Mouse (Mus musculus): ENCODE results near the gene Tubb1.

The Tubb1 gene

DNA sequence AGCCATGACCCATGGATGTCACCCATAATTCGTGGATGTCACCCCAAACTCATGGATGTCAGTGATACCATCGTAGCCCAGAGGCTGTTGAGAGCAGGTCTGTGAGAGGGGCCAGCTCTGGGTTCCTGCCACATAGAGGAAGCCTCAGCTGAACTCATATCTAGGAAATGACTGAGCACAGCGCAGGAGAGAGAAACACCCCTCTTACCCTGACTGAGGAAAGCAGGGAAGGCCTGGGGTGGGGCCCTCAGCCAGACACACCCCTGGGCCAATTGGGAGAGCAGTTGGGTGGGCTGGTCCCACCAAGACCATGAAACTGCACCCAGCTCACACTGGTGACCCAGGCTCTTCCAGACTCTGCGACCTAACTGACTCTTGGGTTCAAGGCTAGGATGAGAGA, at the start of gene Tubb1:
Gene Tubb1 (plus strand): TSS at position 343 of the 400 bp plus-strand sequence.
- DNase-seq (ENCODE audit: low read depth) = no peak

DNA sequence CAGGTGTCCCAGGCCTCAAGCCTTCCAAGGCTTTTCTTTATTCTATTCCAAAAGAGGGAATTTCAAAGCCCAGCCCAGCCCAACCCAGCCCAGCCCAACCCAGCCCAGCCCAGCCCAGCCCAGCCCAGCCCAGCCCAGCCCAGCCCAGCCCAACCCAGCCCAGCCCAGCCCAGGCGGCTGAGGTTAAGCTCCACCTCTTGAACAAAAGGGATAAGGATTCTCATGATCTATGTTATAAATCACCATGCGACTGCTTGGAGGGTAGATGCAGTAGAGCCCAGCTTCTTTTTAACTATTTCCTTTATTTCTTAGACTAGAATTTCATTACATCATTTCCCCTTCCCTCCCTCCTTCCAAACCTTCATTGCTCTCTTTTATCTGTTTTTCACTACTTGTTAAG, 40.3 kb upstream of the Tubb1 start:
- no peak for DNase-seq (ENCODE audit: low read depth)

- no peak for DNase-seq (ENCODE audit: low read depth)
Observed at GRCm38 (mm10) chr2:174413127-174413526, 37.4 kb upstream of the Tubb1 start.

- DNase-seq (ENCODE audit: low read depth) = no peak
Observed at GRCm38 (mm10) chr2:174415001-174415730, 35.3 kb upstream of the Tubb1 start.

DNA sequence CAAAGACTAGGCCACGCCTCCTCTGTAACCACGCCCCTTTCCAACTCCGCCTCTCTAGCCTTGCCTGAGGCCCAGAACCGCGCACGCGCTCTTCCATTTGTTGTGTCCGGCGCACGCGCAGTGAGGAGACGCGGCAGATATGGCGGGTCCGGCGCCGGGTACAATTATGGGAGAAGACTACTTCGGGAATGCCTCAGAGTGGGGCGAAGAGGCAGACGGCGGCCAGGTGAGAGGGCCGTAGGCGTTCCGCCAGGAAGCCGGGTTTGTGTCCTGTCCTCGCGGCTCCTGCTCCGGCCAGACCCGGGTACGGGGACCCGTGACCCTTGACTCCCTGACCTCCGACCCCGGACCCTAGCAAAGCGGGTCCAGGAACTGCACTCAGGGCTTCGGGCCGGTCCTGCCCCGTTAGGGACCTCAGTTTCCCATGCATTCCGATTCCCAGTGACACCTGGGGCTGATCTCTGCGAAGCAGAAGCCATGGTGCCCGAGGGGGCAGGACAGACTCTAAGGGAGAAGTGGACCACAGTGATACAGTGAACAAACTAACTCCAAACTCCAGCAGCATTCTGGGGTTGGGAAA, 34.7 kb upstream of the Tubb1 start, which contains the start of gene Nelfcd:
Gene Nelfcd (plus strand): TSS at position 74 of the 580 bp plus-strand sequence.
- DNase-seq (ENCODE audit: low read depth) = peak; percentile 88

- no peak for DNase-seq (ENCODE audit: low read depth)
Observed at GRCm38 (mm10) chr2:174421107-174421506, 29.4 kb upstream of the Tubb1 start.

DNA sequence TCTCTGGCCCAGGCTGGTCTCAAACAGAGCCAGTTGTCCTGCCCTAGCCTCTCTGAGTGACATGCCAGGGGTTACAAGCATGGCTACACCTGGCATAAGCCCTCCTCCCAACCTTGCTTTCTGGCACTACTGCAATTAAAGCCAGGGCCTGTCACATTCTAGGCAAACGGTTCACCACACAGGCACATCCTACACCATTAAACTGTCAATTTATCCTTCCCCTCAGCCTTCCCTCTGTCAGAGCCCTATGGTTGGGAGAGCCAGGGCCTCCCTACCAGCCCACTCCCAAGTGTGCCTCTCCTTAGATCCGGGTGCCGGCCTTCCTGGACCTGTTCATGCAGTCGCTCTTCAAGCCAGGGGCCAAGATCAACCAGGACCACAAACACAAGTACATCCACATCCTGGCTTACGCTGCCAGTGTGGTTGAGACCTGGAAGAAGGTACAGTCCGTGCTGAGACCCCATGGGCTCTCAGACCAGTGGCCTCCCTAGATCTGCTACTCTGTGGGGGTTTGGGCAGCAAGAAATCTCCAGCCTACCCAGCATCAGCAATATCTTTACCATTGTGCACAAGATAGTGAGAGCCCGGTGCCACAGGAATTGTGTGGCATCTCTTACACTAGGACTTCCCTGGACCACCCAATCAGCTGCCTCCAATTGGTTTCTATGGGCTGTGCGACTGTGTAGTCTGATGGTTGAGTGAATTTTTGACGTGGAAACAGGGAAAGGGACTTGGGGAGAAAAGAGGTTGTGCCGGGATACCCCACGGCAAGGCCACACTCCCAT, 26.0 kb upstream of the Tubb1 start:
- no peak for DNase-seq (ENCODE audit: low read depth)

DNA sequence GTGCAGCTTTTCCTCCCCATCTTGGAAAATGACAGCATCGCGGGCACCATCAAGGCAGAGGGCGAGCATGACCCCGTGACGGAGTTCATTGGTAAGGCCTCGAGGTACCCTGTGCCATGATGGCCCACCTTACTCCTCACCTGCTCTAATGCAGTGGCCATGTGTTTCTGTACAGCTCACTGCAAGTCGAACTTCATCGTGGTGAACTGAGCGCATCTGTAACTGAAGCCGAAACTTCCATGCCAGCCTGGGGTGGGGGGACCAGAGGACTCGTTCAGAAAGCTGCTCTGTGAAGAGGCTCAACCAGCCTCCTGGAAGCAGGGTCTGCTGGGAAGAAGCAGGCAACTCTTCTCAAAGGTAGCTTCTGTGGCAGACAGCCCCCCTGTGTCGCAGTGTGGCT, 23.6 kb upstream of the Tubb1 start:
- DNase-seq (ENCODE audit: low read depth) = no peak

DNA sequence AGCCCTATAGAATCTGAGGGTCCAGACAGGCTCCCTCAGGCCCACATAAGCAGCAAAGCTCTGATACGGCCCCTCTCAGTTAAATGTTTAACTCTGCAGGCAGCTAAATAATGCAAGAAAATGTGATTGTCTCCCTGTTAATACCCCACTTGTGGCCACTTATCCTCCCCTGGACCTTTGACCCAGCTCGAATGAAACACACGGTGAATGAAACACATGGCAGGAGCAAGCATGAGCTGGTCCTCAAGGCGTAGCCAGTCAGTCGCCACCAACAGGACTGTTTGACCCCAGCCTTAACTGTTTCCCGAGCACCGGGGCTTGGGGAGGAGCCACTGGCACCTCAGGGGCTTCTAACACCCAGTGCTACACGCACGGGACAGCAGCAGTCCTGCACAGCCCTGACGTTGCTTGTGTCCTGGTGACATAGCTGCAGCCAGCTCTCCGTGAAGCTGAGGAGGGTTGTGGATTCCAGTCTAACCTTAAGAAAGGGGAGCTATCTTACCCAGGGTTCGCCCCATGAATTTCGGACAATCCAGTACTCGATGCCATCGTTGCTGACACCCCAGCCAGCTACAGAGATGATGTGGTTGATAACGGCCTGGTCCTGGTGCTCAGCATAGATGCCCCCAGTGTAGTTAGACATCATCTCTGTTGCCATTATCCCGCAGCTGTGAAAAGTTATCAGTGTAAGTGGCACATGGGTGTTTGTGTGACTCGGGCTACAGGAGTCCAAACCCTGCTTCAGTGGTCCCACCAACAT, 22.2 kb upstream of the Tubb1 start:
- no peak for DNase-seq (ENCODE audit: low read depth)

- DNase-seq (ENCODE audit: low read depth) = no peak
Observed at GRCm38 (mm10) chr2:174428996-174429591, 21.4 kb upstream of the Tubb1 start.

GRCm38 (mm10) chr2:174434943-174435342, 15.6 kb upstream of the Tubb1 start:
- DNase-seq (ENCODE audit: low read depth) = no peak

DNA sequence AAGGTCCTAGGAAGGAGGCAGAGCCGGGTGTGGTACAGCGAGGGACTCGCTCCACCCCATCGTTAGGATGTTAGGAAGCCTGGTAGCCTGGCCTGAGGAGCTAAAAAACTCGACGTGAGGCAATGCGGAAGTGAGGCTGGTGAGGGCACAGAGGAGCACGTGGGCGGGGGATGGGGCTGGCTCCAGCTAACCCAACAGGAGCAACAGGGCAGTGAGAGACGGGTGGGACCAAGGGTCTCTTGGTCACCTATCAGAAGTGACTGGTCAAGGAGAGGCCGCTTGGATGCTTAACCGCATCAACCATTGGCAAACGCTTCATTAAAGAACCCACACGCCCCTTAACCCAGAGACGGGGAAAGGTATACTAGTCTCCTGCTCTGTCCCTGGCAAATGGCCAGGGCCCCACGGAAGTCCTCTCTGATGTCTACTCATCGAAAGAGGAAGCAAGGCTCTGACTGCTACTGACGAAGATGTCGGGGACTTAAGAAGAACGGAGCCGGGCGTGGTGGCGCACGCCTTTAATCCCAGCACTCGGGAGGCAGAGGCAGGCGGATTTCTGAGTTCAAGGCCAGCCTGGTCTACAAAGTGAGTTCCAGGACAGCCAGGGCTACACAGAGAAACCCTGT, 14.3 kb upstream of the Tubb1 start:
- no peak for DNase-seq (ENCODE audit: low read depth)

DNA sequence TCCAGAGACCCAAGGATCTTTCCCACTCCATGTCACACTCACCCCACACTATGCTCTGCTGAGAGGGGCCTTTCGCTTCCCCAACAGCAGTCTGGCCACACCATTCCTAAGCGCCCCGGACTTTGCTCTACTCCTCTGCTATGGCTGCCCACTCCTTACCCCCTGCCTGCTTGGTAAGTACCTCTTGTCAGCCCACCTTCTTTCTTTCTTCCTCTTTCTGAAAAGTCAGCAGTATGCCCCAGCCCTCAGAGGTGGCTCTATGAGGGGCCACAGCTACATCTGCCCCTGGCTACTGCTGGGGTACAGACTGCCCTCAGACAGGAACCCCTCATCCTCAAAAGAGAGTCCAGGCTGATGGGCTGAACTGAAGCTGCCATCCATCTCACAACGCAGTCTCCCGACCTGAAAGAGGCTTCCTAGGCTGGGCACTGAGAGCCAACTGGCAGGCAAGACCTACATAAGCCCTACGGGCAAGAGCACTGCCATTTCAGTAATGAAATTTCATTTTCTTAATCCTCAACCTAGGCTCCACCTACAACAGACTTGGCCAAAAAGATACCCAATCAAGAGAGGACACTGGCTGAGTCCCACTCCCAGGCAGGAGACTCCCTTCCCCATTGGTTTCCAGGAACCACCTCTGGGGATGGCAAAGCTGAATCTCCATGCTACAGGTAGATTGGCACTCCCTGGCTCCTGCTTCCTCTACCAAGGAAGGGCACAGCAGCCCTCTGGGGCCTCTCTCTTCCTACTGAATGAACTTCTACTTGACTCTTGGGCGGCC, 13.4 kb upstream of the Tubb1 start:
- DNase-seq (ENCODE audit: low read depth) = no peak

- DNase-seq (ENCODE audit: low read depth) = no peak
Observed at GRCm38 (mm10) chr2:174437697-174437982, 12.9 kb upstream of the Tubb1 start.

- no peak for DNase-seq (ENCODE audit: low read depth)
Observed at GRCm38 (mm10) chr2:174438181-174438580, 12.3 kb upstream of the Tubb1 start.

DNA sequence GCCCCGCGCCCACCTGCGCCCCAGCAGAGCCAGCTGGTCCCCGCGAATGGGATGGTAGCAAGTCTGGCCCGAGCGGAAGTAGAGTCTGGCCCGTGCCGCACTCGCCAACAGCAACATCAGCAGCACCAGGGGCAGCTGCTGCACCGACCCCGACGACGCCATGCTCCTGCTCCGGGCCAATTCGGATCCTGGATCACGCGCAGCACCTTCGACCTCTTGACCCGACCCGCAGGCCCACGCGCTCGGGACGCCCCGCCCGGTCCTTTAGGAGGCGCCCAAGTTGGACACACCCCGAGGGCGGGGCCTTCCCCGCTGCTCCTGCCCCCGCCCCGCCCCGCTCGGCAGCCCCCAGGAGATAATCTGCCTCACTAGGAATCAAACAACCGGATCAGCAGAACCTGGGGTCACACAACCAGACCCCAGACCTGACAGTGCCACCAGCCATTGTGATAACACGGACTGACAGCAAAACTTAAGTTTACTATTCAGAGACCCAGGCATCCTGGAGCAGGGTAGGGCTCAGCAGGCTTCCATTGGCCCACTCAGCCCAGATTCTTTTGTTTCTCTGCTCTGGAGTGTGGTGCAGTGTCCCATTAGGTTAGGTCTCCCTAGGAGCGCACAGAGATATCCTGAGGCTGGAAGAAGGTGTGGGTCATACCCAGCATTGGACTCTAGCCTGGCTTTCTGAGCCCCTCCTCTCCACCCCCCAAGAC, 11.6 kb upstream of the Tubb1 start, which contains the start of gene Ctsz:
Gene Ctsz (minus strand): TSS at position 303 of the 713 bp plus-strand sequence.
- no peak for DNase-seq (ENCODE audit: low read depth)

DNA sequence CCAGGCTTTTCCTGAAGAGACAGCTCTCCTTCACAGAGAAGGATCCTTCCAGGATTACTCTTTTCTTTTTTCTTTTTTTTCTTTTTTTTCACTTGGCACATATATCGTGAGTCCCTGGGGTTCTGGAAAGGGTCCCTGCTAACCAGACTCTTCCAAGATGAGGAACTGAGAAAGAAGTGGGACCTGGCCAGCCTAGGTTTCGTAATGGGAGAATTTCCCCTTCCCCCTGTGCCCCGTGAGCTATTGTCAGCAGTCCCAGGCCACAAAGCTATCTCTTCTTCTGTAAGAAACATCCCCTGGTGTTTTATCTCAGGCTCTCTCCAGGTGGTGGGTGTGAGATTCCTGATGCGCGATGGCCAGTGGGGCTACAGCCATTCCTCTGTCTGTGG, 11.1 kb upstream of the Tubb1 start:
- DNase-seq (ENCODE audit: low read depth) = no peak

DNA sequence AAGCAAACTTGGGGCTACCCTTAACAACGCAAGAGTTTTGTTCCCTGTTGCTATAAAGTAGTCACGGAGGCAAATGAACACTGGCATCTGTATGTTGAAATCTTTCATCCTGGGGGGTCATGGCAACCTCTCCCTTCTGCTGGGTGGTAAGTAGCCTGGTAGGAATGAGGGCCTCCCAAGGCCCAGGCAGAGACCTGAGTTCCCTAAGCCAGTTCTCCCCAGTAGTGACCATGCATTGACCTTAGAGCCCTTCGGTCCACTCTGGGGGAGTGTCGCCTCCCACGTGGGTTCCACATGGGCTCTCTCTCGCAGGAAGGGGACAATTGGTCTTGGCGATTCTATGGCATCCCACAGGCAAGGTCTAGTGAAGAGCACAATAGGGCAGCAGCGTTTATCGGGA, 10.5 kb upstream of the Tubb1 start:
- no peak for DNase-seq (ENCODE audit: low read depth)

DNA sequence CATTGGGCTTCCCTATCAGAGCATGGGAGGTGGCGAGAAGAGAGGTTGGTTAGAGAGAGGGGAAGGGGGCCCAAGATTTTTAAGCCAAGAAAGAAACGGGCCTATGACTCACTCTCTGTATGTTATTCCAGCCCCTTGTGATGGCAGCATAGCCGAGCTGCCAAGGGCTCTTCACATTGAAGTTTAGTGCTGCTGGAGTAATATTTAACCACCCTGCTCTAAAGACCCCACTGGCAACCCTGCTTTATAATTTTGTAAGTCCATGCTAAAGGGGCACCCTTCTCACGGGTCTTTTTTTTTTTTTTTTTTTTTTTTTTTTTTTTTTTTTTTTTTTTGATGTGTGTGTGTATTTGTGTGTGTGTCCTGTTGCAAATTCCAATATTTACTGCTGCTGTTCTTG, 8.6 kb upstream of the Tubb1 start:
- DNase-seq (ENCODE audit: low read depth) = no peak

- DNase-seq (ENCODE audit: low read depth) = no peak
Observed at GRCm38 (mm10) chr2:174442460-174442859, 8.0 kb upstream of the Tubb1 start.

Data from fibroblast of lung, adult 2 months (primary cell).